Mouse (Mus musculus): ENCODE data around the gene Sap30bp. TPM values are rescaled to one million over a fixed set of nuclear protein-coding genes. Genes with fewer than 3 reads are reported as not detected.

The Sap30bp gene
- total RNA-seq (2021), result 40.9 and 42.9 TPM in 2 replicates
- long read RNA-seq, experiment 1, transcript Sap30bp-203 (11 exons, 3,654 nt), result major isoform, 41 of 53 reads
- long read RNA-seq, experiment 1, partial matches to known transcripts, result 10 of 53 reads
- long read RNA-seq, experiment 1, other reads (novel, unspliced or antisense), result 2 of 53 reads
- long read RNA-seq, experiment 2, transcript Sap30bp-203 (11 exons, 3,654 nt), result major isoform, 19 of 30 reads
- long read RNA-seq, experiment 2, partial matches to known transcripts, result 2 of 30 reads
- long read RNA-seq, experiment 2, other reads (novel, unspliced or antisense), result 9 of 30 reads

GRCm38 (mm10) chr11:115933108-115933746, at the start of gene Sap30bp, which contains the start of gene Recql5:
TSS of gene Sap30bp (plus strand) at chr11:115933282.
TSS of gene Recql5 (minus strand) at chr11:115933477.
- DNase-seq, result peak; percentile 98

GRCm38 (mm10) chr11:115884361-115884760, 48.7 kb upstream of the Sap30bp start:
- DNase-seq, result no peak

GRCm38 (mm10) chr11:115885281-115885680, 47.8 kb upstream of the Sap30bp start:
- no peak for DNase-seq

GRCm38 (mm10) chr11:115886446-115886845, 46.6 kb upstream of the Sap30bp start:
- DNase-seq, result peak; percentile 52

GRCm38 (mm10) chr11:115888020-115888419, 45.1 kb upstream of the Sap30bp start:
- no peak for DNase-seq

GRCm38 (mm10) chr11:115889159-115889558, 43.9 kb upstream of the Sap30bp start:
- no peak for DNase-seq

- DNase-seq, result no peak
These were observed 40.9 kb upstream of the Sap30bp start for GRCm38 (mm10) chr11:115892213-115892612.

GRCm38 (mm10) chr11:115893071-115893470, 40.0 kb upstream of the Sap30bp start:
- no peak for DNase-seq

GRCm38 (mm10) chr11:115894755-115895520, 38.1 kb upstream of the Sap30bp start:
- DNase-seq, result peak; percentile 36

- DNase-seq, result no peak
These were observed 34.6 kb upstream of the Sap30bp start for GRCm38 (mm10) chr11:115898446-115898845.

GRCm38 (mm10) chr11:115898886-115899285, 34.2 kb upstream of the Sap30bp start:
- peak; percentile 76 for DNase-seq

- DNase-seq, result peak; percentile 75
These were observed 33.4 kb upstream of the Sap30bp start, which contains the start of gene Smim5 for GRCm38 (mm10) chr11:115899486-115900266. TSS of gene Smim5 (plus strand) at chr11:115899966.

GRCm38 (mm10) chr11:115900561-115901337, 32.3 kb upstream of the Sap30bp start:
- DNase-seq, result no peak

- no peak for DNase-seq
These were observed 31.5 kb upstream of the Sap30bp start for GRCm38 (mm10) chr11:115901338-115902161.

- DNase-seq, result no peak
These were observed 30.9 kb upstream of the Sap30bp start for GRCm38 (mm10) chr11:115902177-115902576.

- DNase-seq, result peak; percentile 63
These were observed 30.3 kb upstream of the Sap30bp start for GRCm38 (mm10) chr11:115902831-115903230.

- DNase-seq, result peak; percentile 51
These were observed 29.5 kb upstream of the Sap30bp start for GRCm38 (mm10) chr11:115903384-115904230.

GRCm38 (mm10) chr11:115904231-115904955, 28.7 kb upstream of the Sap30bp start:
- no peak for DNase-seq
